Mouse (Mus musculus) left cerebral cortex, postnatal 10 days (tissue): ENCODE results near the gene Ankrd63. TPM values are rescaled to one million over a fixed set of nuclear protein-coding genes. Genes with fewer than 3 reads are reported as not detected.
"Not testable (repeated sequence)": the region's sequence is repeated elsewhere in the genome, so short reads cannot be mapped to it uniquely, and the experiment has no call there.

Experiments
- DNase-seq, 2 experiments: peaks; one replicate each; pipeline ENCODE4 v3.0.0; 2021 to 2022; ENCODE audit warnings: low spot score in 2 of 2, mixed read lengths in 1 of 2; ENCODE audit errors: extremely low spot score in 1 of 2
- intact Hi-C: fragments of 180-260 bp; cut with DNase I; formaldehyde crosslinking; loops from one replicate; pipeline ENCODE4 v1.15.1; 2025
- total RNA-seq, 2 experiments: library from RNA; stranded (reverse); gene quantifications; 2 replicates each; pipeline ENCODE4 v1.2.3; 2021

The Ankrd63 gene
- total RNA-seq, 2 experiments from 2014 or later = 5.9 to 8.9 TPM

DNA sequence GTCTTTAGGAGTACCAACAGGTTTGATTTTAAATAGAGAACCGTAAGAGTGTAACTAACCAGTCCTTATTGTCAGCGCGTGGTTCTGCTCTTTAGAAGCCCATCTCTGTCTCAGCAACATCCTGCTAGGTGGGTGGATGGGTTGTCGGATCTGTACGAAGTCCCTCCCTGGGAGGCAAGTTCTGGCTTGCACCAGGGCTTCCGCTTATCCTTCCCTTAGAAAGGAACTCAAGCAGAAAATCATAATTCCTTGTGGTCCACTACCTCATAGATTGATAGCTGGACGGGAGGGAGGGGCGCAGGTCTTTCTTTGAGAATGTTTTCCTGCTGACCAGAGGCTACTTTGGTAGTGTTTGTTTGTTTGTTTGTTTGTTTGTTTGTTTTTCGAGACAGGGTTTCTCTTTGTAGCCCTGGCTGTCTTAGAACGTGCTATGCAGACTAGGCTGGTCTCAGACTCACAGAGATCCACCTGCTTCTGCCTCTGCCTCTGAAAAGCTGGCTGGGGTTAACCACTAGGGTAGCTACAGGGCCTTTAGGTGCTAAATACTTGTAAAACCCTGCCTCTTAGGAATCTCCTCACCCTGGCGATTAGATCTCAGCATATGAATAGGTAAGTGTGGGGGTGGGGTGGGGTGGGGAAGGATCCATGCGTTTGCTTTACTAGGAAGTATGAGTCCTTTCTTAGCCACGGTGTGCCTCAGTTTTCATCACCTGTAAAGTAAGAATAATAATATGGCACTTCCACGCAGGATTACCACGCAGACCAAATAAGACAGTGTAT lies 29.9 kb downstream of the Ankrd63 start:
- no peak for DNase-seq
- intact Hi-C loops = no loop called here

- intact Hi-C loops = no loop called here
- DNase-seq = no peak
These were observed 32.0 kb downstream of the Ankrd63 start for GRCm38 (mm10) chr2:118671728-118672127.

DNA sequence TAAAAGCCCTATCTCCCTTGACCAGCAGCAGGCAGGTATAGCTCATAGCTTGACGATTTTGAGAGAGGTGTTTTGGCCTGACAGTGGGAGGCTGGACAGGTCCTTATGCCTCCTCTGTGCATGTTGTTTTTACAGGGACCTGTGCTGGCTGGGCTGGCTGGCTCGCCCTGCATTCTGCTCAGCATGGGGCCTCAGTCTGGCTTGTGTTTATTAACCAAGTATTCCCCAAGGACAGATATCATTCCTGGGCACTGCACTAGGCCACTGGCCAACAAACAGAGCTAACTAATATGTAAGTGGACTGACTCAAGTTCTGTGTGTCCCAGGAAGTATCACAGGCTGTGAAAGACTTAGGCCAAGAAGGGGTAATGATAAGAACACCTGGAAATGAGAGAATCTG lies 34.0 kb downstream of the Ankrd63 start:
- intact Hi-C loops = no loop called here
- DNase-seq = no peak

DNA sequence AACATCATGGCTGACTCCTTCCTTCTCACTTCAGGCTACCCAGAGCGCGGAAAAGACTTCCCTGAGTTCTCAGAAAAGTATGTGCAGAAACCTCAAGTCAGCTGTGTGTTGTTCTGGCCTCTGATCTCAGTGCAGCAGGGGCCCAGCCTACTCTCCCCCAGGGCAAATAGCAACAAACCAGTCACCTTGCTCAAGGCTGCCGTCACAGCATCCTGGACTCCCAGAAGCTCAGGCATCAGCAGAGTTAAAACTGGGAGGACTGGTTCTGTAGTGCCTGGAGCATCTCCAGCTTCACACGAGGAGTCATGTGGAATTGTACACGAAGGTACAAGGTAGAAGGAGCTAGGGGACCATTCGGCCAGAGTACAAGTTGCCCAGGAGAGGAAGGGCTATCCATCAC lies 34.5 kb downstream of the Ankrd63 start:
- intact Hi-C loops = no loop called here
- no peak for DNase-seq

- no peak for DNase-seq
- intact Hi-C loops = no loop called here
These were observed 36.6 kb downstream of the Ankrd63 start for GRCm38 (mm10) chr2:118667181-118667580.

DNA sequence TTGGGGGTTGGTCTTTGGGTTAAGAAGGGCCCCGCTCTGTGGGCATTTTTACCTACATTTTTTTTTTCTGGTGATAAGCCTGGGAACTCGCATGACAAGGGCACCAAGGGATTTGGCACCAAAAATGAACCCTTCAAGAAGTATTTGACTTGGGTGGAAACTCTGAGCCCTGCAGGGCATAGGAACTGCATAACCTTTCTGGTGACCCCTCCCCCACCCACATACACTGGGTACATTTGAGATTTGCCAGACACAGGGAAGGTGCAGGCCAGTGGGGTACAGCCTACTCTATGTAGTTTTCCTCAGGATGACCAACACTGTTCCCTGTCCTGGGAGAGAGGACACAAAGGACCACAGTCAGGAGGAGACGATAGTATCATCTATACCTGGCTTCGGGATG lies 38.1 kb downstream of the Ankrd63 start:
- intact Hi-C loops = no loop called here
- DNase-seq = no peak

DNA sequence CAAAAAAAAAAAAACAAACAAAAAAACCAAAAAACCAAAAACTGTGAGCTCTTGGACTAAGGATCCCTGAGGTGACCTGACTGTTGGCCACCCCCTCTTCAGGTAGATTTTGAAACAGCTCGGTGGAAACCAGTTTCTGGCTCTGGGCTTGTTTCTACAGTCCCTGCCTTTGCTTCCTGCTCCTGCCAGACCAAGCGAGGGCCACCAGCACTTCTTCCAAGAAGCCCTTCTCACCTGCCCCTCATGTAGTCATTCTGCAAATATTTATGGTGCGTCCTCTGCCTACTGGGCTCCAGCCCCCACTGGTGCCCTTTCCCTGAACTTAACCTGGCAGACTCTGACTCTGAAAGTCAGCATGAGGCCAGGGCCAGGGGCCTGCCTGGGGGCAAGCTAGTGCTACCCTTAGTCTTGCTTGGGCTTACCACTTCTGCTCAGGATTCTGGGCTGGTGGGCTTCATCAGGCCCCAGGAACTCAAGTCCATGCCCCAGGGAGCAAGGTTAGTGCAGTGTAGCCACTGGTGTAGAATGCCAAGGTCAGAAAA lies 38.7 kb downstream of the Ankrd63 start:
- intact Hi-C loops = no loop called here
- DNase-seq = no peak

GRCm38 (mm10) chr2:118663804-118664766 lies 39.7 kb downstream of the Ankrd63 start:
- intact Hi-C loops = no loop called here
- DNase-seq = peak in 1 of 2 experiments; percentile 54

DNA sequence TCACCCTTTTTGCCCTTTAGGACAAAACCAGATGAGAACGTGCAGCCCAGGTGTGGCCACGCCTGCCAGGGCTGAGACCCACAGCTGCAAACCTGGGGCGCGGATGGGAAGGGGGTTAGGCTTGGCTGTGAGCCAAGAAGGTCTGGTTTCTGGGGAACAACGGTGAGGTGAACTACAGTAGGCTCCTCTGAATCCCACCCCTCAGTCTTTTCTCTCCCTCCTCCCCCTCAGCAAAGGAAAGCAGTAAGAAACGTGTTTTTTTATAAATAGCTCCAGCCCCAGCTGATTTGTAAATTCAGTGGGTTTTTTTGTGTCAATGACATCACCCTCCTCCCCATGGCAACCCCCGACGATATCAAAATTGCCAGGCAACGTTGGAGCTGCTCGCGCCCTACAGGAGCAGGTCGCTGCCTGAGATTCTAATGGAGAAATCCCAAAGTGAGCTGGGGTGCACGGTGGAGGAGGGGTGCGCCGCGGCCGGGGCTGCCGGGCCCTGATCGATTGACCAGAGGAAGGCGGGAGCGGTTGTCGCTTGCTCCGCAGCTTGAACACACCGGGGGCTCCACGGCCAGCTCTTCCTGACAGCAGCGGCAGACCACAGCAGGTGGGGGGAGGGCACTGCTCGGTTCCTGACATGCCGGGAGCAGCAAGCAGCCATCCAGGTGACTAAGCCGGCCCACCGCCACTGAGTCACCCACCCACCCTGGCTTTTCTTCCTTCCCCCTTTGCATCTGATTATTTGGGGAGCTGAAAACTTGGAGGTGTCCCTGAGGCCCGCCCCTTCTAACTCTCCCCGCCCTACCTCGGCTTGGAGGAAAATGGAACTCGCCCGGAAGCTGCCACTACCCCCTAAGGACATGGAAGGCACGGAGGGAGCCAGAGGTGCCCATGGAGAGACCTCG lies 40.6 kb downstream of the Ankrd63 start, which contains the start of gene Pak6:
Pak6 (plus strand) TSS at position 402 of the 902 bp plus-strand sequence.
- intact Hi-C loops = no loop called here
- DNase-seq = peak; percentile 67 to 81

- DNase-seq = no peak
- intact Hi-C loops = no loop called here
These were observed 41.9 kb downstream of the Ankrd63 start for GRCm38 (mm10) chr2:118661891-118662290.

DNA sequence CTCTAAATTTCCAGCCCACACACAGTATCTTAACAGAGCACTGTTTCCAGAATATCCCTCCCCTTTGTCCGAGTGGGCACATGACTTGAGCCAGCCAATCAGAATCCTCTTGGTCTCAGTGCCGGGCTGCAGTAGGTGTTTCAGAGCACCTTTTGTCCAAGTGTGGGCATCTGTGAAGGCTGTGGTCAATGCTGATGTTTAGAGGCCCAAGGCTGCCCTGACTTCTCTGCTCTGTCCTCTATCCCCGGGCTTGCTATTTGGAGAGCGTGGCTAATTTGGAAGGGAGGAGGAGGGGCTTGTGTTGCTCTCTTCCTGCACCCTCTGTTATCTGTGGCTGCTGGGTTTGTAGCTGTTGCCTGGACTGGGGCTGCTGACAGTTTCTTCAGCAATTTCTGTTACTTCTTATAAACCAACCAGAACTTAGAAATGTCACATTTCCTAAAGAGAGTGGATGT lies 43.7 kb downstream of the Ankrd63 start:
- peak in 1 of 2 experiments; percentile 42 for DNase-seq
- intact Hi-C loops = no loop called here

- intact Hi-C loops = no loop called here
These were observed 44.3 kb downstream of the Ankrd63 start for GRCm38 (mm10) chr2:118659493-118659892.

GRCm38 (mm10) chr2:118659077-118659476 lies 44.7 kb downstream of the Ankrd63 start:
- peak in 1 of 2 experiments; percentile 45 for DNase-seq
- intact Hi-C loops = no loop called here

More at GRCm38 (mm10) chr2:118659493-118659892, 44.3 kb downstream of the Ankrd63 start:
- DNase-seq = no peak

DNA sequence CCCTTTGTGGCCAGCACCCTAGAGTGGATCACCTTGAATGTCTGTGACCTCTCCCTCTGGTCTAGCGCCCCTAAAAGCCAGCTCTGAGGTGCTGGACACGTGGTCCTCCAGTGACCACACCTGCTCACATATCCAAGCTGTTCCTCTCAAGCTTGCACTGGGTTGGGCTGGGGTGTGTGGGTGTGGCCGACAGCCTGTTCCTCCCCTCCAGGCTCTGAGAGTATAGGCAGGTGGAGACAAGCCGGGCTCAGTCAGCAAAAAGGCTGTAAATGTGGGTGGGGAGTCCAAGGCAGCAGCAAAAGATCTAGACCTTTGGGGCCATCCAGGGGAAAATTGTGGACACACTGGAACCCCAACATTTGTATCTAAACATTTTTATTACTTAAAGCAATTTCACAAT lies 45.3 kb downstream of the Ankrd63 start:
- intact Hi-C loops = no loop called here

GRCm38 (mm10) chr2:118656688-118657281 lies 47.0 kb downstream of the Ankrd63 start:
- intact Hi-C loops = no loop called here
- DNase-seq = peak in 1 of 2 experiments; percentile 78

More for the DNA sequence above, 45.3 kb downstream of the Ankrd63 start:
- no peak for DNase-seq

- DNase-seq, intact Hi-C loops: not testable (repeated sequence)
These were observed 53.1 kb downstream of the Ankrd63 start for GRCm38 (mm10) chr2:118650697-118651096.
